Mouse (Mus musculus) CD4-positive, CD25-positive, alpha-beta regulatory T cell, adult 9 weeks (primary cell): ENCODE results near the gene Mvk. TPM values are rescaled to one million over a fixed set of nuclear protein-coding genes. Genes with fewer than 3 reads are reported as not detected.

ENCODE experiments used
- polyA plus RNA-seq: library from polyadenylated mRNA; unstranded; fragments of 100-300 nt; shearing (Covaris generic); gene quantifications from one replicate; pipeline ENCODE4 v1.2.1, GENCODE M21; 2017

The Mvk gene
- polyA plus RNA-seq = 15.1 TPM

GRCm38 (mm10) chr5:114443566-114444367 lies at the start of gene Mvk, which contains the start of gene Mmab:
Gene Mvk (plus strand): TSS chr5:114444269.
Gene Mmab (minus strand): TSS chr5:114444060.

Other genes starting within 250 kb of the Mvk start
- gene Foxn4, start 170.5 kb upstream of the Mvk start, polyA plus RNA-seq = not detected
- 7.1 TPM for gene Myo1h, start 155.1 kb upstream of the Mvk start, polyA plus RNA-seq
- gene Kctd10, start 63.8 kb upstream of the Mvk start, polyA plus RNA-seq = 165 TPM
- 45.1 TPM for gene Ube3b, start 63.7 kb upstream of the Mvk start, polyA plus RNA-seq
- 12.5 TPM for gene Mmab, start 209 bp upstream of the Mvk start, polyA plus RNA-seq
- not detected for gene Fam222a, start 123.7 kb downstream of the Mvk start, polyA plus RNA-seq
- 0.50 TPM for gene Trpv4, start 214.2 kb downstream of the Mvk start, polyA plus RNA-seq
- gene Gltp, start 246.7 kb downstream of the Mvk start, polyA plus RNA-seq = 140 TPM